ENCODE assay signal across 8 mouse cellular contexts in the genomic region with DNA sequence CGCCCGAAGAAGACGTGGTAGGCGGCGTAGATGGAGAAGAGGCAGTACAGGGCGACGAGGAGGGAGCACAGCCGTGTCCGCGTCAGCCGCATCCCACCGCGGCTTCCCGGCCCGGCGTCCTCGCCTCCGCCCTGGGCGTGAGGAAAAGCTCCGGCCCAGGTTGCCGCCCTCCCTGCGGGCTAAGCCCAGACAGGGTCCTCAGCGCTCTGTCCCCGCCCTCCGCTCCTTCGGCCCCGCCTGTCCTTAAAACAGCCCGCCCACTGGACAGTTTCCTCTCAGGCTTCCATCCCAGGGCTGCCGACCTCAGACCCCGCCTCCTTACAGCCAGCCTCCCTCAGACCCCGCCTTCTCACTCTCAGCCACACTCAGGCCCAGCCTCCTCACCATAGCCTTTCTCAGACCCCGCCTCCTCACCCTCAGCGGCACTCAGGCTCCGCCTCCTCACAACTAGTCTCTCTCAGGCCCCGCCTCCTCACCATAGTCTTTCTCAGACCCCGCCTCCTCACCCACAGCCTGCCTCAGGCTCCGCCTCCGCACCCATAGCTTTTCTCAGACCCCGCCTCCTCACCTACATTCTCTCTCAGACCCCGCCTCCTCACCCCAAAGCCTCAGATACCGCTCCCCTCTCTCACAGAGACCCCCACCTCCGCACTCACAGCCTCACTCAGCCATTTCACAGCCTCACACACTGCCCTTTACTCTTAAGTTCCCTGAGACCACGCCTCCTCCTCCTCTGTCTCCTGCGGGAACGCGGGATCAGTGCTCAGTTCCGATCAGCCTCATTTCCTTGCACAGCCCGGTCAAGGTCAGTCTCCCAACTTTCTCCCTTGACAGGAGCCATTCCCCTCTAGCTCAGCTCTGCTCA. TPM values are rescaled to one million over a fixed set of nuclear protein-coding genes. Genes with fewer than 3 reads are reported as not detected.
DNase-seq lines count a peak whose midpoint lies in the region; ATAC-seq and TF ChIP-seq lines count a peak whose summit lies in the region.

A gene (minus strand): TSS at position 392 of the 865 bp plus-strand sequence.

- peak; percentile 99 for DNase-seq in ZHBTc4 (ENCODE audit: low read depth, low spot score)
- DNase-seq in gastrocnemius, adult 2 months = peak; percentile 97
- DNase-seq in hindbrain, postnatal 0 days (ENCODE audit: low spot score) = peak; percentile 96
- DNase-seq in left cerebral cortex, adult 2 months (ENCODE audit: extremely low spot score in 1 of 2, low spot score in 2 of 2) = peak; percentile 88 to 92
- peak; percentile 92 to 93 for DNase-seq in right cerebral cortex, adult 2 months (ENCODE audit: low spot score in 2 of 2)
- peak; percentile 97 for DNase-seq in urinary bladder, postnatal 14 days (ENCODE audit: low spot score)

- peak within 1 kb of the TSS; percentile 89 for H3K4me2 ChIP-seq in hindbrain, postnatal 0 days (ENCODE audit: low read depth, low read length)

- H3K4me1 ChIP-seq in hindbrain, postnatal 0 days (ENCODE audit: insufficient read depth, low read length) = no peaks in the 10 kb centered on the region

- no peaks in the 10 kb centered on the region for H3K9me3 ChIP-seq in hindbrain, postnatal 0 days (ENCODE audit: low read length)

- H3K27ac ChIP-seq in gastrocnemius, adult 2 months = peak within 1 kb of the TSS; percentile 91
- peak within 1 kb of the TSS; percentile 93 for H3K27ac ChIP-seq in hindbrain, postnatal 0 days
- H3K27ac ChIP-seq in left cerebral cortex, adult 2 months = peak within 1 kb of the TSS; percentile 93

- intact Hi-C loops in gastrocnemius, adult 2 months (cut with DNase I) = loop anchor here (10.0 kb wide), 1 partner anchor 1098 kb away; a partner anchor contains a TSS
- intact Hi-C loops in left cerebral cortex, adult 2 months (cut with DNase I) = loop anchor here (10.0 kb wide), 2 partner anchors 898 to 988 kb away; no protein-coding TSS in a partner anchor

- WGBS in hindbrain, postnatal 0 days = 1% methylated on average over 44 of the region's 48 CpGs

- peak within 1 kb of the TSS; percentile 82 for H3K9ac ChIP-seq in hindbrain, postnatal 0 days (replicated peaks; ENCODE audit: low read length)

- no peak for TF ChIP-seq CTCF in gastrocnemius, adult 2 months (IDR thresholded peaks at IDR 0.05)
- TF ChIP-seq CTCF in hindbrain, postnatal 0 days (IDR thresholded peaks at IDR 0.05; ENCODE audit: low read depth) = no peak
- TF ChIP-seq CTCF in left cerebral cortex, adult 2 months (IDR thresholded peaks at IDR 0.05) = no peak; the same call in 1 of the 2 replicates

- no peaks in the 10 kb centered on the region for H3K27me3 ChIP-seq in hindbrain, postnatal 0 days (ENCODE audit: insufficient read depth, low read length)

- H3K36me3 ChIP-seq in hindbrain, postnatal 0 days (ENCODE audit: insufficient read depth, low read length) = no peaks in the 10 kb centered on the region

- ATAC-seq in common myeloid progenitor, adult 5-6 weeks (replicated peaks; ENCODE audit: low read depth, poor library complexity, severe bottlenecking) = peak; percentile 93
- peak; percentile 99 for ATAC-seq in hindbrain, postnatal 0 days
- peak; percentile 86 for ATAC-seq in megakaryocyte, adult 5-6 weeks (ENCODE audit: poor library complexity, severe bottlenecking)

- H3K4me3 ChIP-seq in gastrocnemius, adult 2 months = peak within 1 kb of the TSS; percentile 94
- H3K4me3 ChIP-seq in hindbrain, postnatal 0 days (ENCODE audit: low read length) = peak within 1 kb of the TSS; percentile 73
- peak within 1 kb of the TSS; percentile 86 for H3K4me3 ChIP-seq in left cerebral cortex, adult 2 months

RNA-seq across cellular contexts. Expression of the gene that starts here (rescaled TPM):
- total RNA-seq in common myeloid progenitor, adult 5-6 weeks (2017) = 44.4 and 63.6 TPM in 2 replicates
- total RNA-seq in gastrocnemius, adult 2 months (2021) = 10 to 100 TPM; 42.1 to 45.2 TPM
- total RNA-seq in hindbrain, postnatal 0 days (2014; rRNA removed) = 13.9 and 17.0 TPM in 2 replicates
- 57.6 and 59.8 TPM in 2 replicates for polyA plus RNA-seq in hindbrain, postnatal 0 days (2015; fragmentation: Nextera tagmentation; extraction: Ambion mirVana)
- 10 to 100 TPM; 34.1 to 48.1 TPM for total RNA-seq in left cerebral cortex, adult 2 months (2021)
- total RNA-seq in megakaryocyte, adult 5-6 weeks (2015) = 19.9 and 24.9 TPM in 2 replicates
- total RNA-seq in megakaryocyte, adult 5-6 weeks (2017) = 19.4 and 43.1 TPM in 2 replicates

Comparison
In these comparisons a context has a peak if more than half of its experiments do, and no peak if none do; other contexts are left out.
1. Peak in every context shown above with its lines: DNase-seq, ATAC-seq, H3K4me3 ChIP-seq and H3K27ac ChIP-seq.